Mouse (Mus musculus) embryo, embryonic 10.5 days (tissue): ENCODE data around the gene Nubp2.
A peak's percentile ranks its signal among the peaks of the same experiment; 100 is the strongest.

Experiments used
- DNase-seq: peaks from one replicate; pipeline ENCODE4 v3.0.0-alpha.2; 2015; ENCODE audit warnings: low spot score

Nubp2 gene

GRCm38 (mm10) chr17:24894061-24894994 lies 8.2 kb upstream of the Nubp2 start:
- peak; percentile 16 for DNase-seq

- no peak for DNase-seq
Measured at GRCm38 (mm10) chr17:24893276-24893675, 7.1 kb upstream of the Nubp2 start.

- DNase-seq, result no peak
Measured at GRCm38 (mm10) chr17:24892785-24893184, 6.6 kb upstream of the Nubp2 start.

- no peak for DNase-seq
Measured at GRCm38 (mm10) chr17:24891321-24891720, 5.2 kb upstream of the Nubp2 start.

- DNase-seq, result no peak
Measured at GRCm38 (mm10) chr17:24890151-24891092, 4.3 kb upstream of the Nubp2 start.

GRCm38 (mm10) chr17:24888862-24889261 lies 2.7 kb upstream of the Nubp2 start:
- DNase-seq, result no peak

GRCm38 (mm10) chr17:24887291-24888080 lies 1.3 kb upstream of the Nubp2 start:
- peak; percentile 4 for DNase-seq

- DNase-seq, result no peak
Measured at GRCm38 (mm10) chr17:24886932-24887271, 753 bp upstream of the Nubp2 start.

- no peak for DNase-seq
Measured at GRCm38 (mm10) chr17:24885356-24886133, 604 bp downstream of the Nubp2 start.

- no peak for DNase-seq
Measured at GRCm38 (mm10) chr17:24884391-24884790, 1.8 kb downstream of the Nubp2 start.

GRCm38 (mm10) chr17:24881738-24882440 lies 4.3 kb downstream of the Nubp2 start:
- peak; percentile 61 for DNase-seq

- no peak for DNase-seq
Measured at GRCm38 (mm10) chr17:24878531-24878930, 7.6 kb downstream of the Nubp2 start.

GRCm38 (mm10) chr17:24878117-24878397 lies 8.1 kb downstream of the Nubp2 start:
- peak; percentile 12 for DNase-seq

- no peak for DNase-seq
Measured at GRCm38 (mm10) chr17:24877336-24878116, 8.6 kb downstream of the Nubp2 start.

- DNase-seq, result no peak
Measured at GRCm38 (mm10) chr17:24874989-24875388, 11.2 kb downstream of the Nubp2 start.

- DNase-seq, result no peak
Measured at GRCm38 (mm10) chr17:24874405-24874745, 11.8 kb downstream of the Nubp2 start.

- no peak for DNase-seq
Measured at GRCm38 (mm10) chr17:24873695-24874404, 12.3 kb downstream of the Nubp2 start.

GRCm38 (mm10) chr17:24867914-24868313 lies 18.2 kb downstream of the Nubp2 start:
- DNase-seq, result no peak

- DNase-seq, result no peak
Measured at GRCm38 (mm10) chr17:24865776-24866175, 20.4 kb downstream of the Nubp2 start, which contains the start of gene Igfals. TSS of gene Igfals (plus strand) at chr17:24865997.
